Mouse (Mus musculus) midbrain, embryonic 10.5 days (tissue): Measurements from ENCODE around the gene Cdk8. TPM values are rescaled to one million over a fixed set of nuclear protein-coding genes. Genes with fewer than 3 reads are reported as not detected.

Experiments used
- DNase-seq: peaks from one replicate; pipeline ENCODE4 v3.0.0-alpha.2; 2017; ENCODE audit warnings: low spot score
- H3K27ac ChIP-seq: fragments of 300-500 bp; sonication (generic); replicated peaks from 2 replicates; pipeline ENCODE4 v1.5.1; 2016; ENCODE audit warnings: mild to moderate bottlenecking
- H3K27me3 ChIP-seq: fragments of 300-500 bp; sonication (generic); 2 replicates; pipeline ENCODE4 v1.6.1; 2016; ENCODE audit warnings: low read depth, mild to moderate bottlenecking; ENCODE audit not compliant: poor library complexity, severe bottlenecking
- H3K36me3 ChIP-seq: fragments of 300-500 bp; sonication (generic); 2 replicates; pipeline ENCODE4 v1.6.1; 2016; ENCODE audit warnings: mild to moderate bottlenecking, moderate library complexity
- H3K4me1 ChIP-seq: fragments of 300-500 bp; sonication (generic); 2 replicates; pipeline ENCODE4 v1.6.1; 2016
- H3K4me3 ChIP-seq: fragments of 300-500 bp; sonication (generic); 2 replicates; pipeline ENCODE4 v1.5.1; 2016; ENCODE audit warnings: mild to moderate bottlenecking, moderate library complexity
- H3K9me3 ChIP-seq: fragments of 300-500 bp; sonication (generic); replicated peaks from 2 replicates; pipeline ENCODE4 v1.6.1; 2016; ENCODE audit warnings: mild to moderate bottlenecking
- WGBS: fragments of 180-500 bp; shearing (Covaris S2); methylation state at CpG from one replicate; pipeline ENCODE4 v1.1.7; 2016; 5-methylcytosine and 5-hydroxymethylcytosine counted together
- polyA plus RNA-seq: library from polyadenylated mRNA; unstranded; fragments of >200 nt; fragmentation: Nextera tagmentation; extraction: Ambion mirVana; gene quantifications from 2 replicates; pipeline ENCODE4 v1.2.1, GENCODE M21; 2016

Cdk8 gene
- polyA plus RNA-seq, 1 experiment from 2014 or later = 22.4 TPM

DNA sequence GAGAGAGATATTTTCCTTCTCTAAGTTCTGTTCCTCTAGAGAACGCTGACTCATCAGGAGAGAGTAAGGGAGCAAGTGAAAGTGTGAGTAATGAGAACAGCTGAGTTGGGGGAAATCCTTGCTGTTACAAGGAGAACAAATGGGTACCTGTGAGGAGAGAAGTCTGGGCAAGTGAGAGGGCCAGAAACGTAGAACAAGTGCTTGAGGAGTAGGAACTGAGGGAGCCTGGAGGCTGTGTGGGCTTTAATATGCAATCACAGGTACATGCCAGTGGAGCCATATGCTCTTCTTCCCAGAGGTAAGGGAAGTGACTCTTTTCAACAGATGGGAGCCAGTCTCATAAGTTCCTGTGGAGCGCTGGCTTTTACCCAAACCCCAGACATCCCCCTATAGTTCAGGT, 118.2 kb downstream of the Cdk8 start:
- WGBS = 82% methylated on average over 3 of the region's 3 CpGs
- Histone ChIP-seq H3K36me3 (no peaks in the 10 kb centered on the region), H3K4me3 (no peak overlapping the region), H3K27ac (no peak overlapping the region), H3K4me1 (no peaks in the 10 kb centered on the region), H3K27me3 (no peaks in the 10 kb centered on the region), H3K9me3 (no peaks in the 10 kb centered on the region)
- no peak for DNase-seq

DNA sequence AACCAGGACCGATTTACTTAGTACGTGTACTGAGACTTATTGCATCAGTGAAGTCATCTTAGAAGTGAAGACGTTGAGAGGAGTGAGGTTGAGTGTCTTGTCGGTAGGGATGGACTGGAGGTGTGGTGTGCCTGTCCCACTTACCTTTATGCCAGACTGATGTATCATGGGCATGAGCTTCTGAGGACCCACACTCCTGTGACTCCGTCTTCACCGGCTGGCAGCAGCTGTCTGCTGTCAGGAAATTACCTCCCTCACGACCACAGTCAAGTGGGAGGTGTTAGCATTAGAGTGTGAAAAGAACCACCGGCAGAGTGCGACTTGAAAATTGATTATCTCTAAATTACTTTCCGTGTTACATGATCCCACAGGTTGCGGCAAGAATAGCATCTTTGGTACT, 119.8 kb downstream of the Cdk8 start:
- no peak for DNase-seq
- Histone ChIP-seq H3K4me1 (no peaks in the 10 kb centered on the region), H3K36me3 (no peaks in the 10 kb centered on the region), H3K4me3 (no peak overlapping the region), H3K27ac (no peak overlapping the region), H3K9me3 (no peaks in the 10 kb centered on the region), H3K27me3 (no peaks in the 10 kb centered on the region)
- 87% methylated on average over 11 of the region's 11 CpGs for WGBS

DNA sequence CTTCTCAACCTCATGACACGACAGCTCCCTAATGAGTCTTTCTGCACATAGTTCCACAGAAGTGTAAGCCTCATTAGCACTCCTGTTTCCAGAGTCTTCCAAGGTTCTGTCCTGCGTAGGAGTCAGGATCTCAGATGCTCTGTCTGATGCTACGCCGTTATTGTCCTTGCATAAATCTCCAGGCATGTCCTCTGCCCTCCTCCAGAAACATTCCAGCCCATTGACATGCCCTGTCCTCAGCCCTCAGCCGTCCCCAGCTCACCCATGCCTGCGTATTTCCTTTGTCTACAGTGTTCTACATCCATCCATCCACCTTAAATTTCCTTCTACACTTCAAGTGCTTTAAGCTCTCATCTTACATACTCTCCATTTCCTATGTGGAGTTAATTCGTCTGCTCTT, 121.0 kb downstream of the Cdk8 start:
- Histone ChIP-seq H3K4me1 (no peaks in the 10 kb centered on the region), H3K27me3 (no peaks in the 10 kb centered on the region), H3K4me3 (no peak overlapping the region), H3K27ac (no peak overlapping the region), H3K9me3 (no peaks in the 10 kb centered on the region), H3K36me3 (no peaks in the 10 kb centered on the region)
- WGBS = 91% methylated on average over 7 of the region's 7 CpGs
- DNase-seq = no peak

Other genes with a start within 250 kb of the Cdk8 start
- not detected in 2 replicates for gene Cyp3a25, start 221.6 kb upstream of the Cdk8 start, polyA plus RNA-seq
- not detected in 2 replicates for gene Cyp3a59, start 152.0 kb upstream of the Cdk8 start, polyA plus RNA-seq
- not detected in 2 replicates for gene Gm5565, start 70.7 kb upstream of the Cdk8 start, polyA plus RNA-seq
- not detected in 2 replicates for gene Gm6309, start 60.5 kb upstream of the Cdk8 start, polyA plus RNA-seq
- 0.34 TPM in 1 of 2 replicates, not detected in the other for gene 1700001J03Rik, start 45.9 kb upstream of the Cdk8 start, polyA plus RNA-seq
- gene Rnf6, start 9.7 kb upstream of the Cdk8 start, polyA plus RNA-seq = 24.2 and 25.1 TPM in 2 replicates
- 10.9 and 11.7 TPM in 2 replicates for gene Wasf3, start 153.8 kb downstream of the Cdk8 start, polyA plus RNA-seq